Mouse (Mus musculus) embryonic fibroblast, embryonic 13.5 days (primary cell): Measurements from ENCODE around the gene Commd7. TPM values are rescaled to one million over a fixed set of nuclear protein-coding genes. Genes with fewer than 3 reads are reported as not detected.

Experiments used
- H3K27ac ChIP-seq: 2 replicates; pipeline ENCODE4 v1.5.1; 2012; ENCODE audit warnings: low read length, control low read depth, inconsistent platforms; ENCODE audit not compliant: insufficient read depth
- H3K4me1 ChIP-seq: 2 replicates; pipeline ENCODE4 v1.6.1; 2011; ENCODE audit warnings: low read length; ENCODE audit not compliant: control insufficient read depth, insufficient read depth
- H3K4me3 ChIP-seq: 2 replicates; pipeline ENCODE4 v1.5.1; 2011; ENCODE audit warnings: mild to moderate bottlenecking, control low read depth, low read length; ENCODE audit not compliant: insufficient read depth
- CTCF ChIP-seq: IDR thresholded peaks from 2 replicates; pipeline ENCODE4 v1.5.1; 2011; ENCODE audit warnings: mild to moderate bottlenecking, control low read depth, low read length, moderate library complexity, borderline replicate concordance; ENCODE audit not compliant: insufficient read depth
- POLR2A ChIP-seq: IDR thresholded peaks from 2 replicates; pipeline ENCODE4 v1.6.1; 2011; ENCODE audit warnings: low read depth, mild to moderate bottlenecking, control low read depth, low read length, moderate library complexity
- polyA plus RNA-seq: library from polyadenylated mRNA; stranded (reverse); fragments of >200 nt; gene quantifications from 2 replicates; pipeline ENCODE4 v1.2.4, GENCODE M21; 2011; ENCODE audit warnings: low read depth; ENCODE audit not compliant: missing spikeins, insufficient read length

Gene Commd7
- polyA plus RNA-seq, 1 experiment, result 34.3 TPM

- H3K27ac ChIP-seq, result no peak overlapping the region
- H3K4me3 ChIP-seq, result no peak overlapping the region
- TF ChIP-seq POLR2A (no peak), CTCF (no peak)
- no peaks in the 10 kb centered on the region for H3K4me1 ChIP-seq
Observed at GRCm38 (mm10) chr2:153580042-153580441, 52.5 kb downstream of the Commd7 start.

DNA sequence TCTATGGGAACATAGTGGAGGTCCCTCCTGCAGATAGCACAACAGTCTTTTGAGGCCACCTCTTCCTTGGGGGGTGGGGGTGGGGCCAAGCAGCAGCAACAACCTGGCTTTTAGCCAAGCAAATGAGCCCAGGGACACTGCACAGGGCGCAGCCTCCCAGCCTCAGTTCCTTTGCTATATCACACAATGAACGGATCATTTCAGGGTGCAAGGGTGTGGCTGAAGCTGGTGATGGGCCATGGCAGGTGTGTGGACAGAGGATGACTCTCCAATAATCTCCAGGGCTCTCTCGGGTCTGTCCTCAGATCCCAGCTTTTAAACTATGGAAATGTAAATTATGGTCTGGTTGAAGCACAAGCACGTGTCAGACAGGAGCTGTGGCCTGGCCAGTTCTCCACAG lies 55.5 kb downstream of the Commd7 start:
- no peaks in the 10 kb centered on the region for H3K4me1 ChIP-seq
- TF ChIP-seq CTCF (no peak), POLR2A (no peak)
- H3K4me3 ChIP-seq, result no peak overlapping the region
- H3K27ac ChIP-seq, result no peak overlapping the region

GRCm38 (mm10) chr2:153576150-153576549 lies 56.4 kb downstream of the Commd7 start:
- Histone ChIP-seq H3K4me3 (no peak overlapping the region), H3K4me1 (no peaks in the 10 kb centered on the region), H3K27ac (no peak overlapping the region)
- no peak for TF ChIP-seq POLR2A
- no peak for TF ChIP-seq CTCF

- Histone ChIP-seq H3K27ac (no peak overlapping the region), H3K4me3 (no peak overlapping the region), H3K4me1 (no peaks in the 10 kb centered on the region)
- no peak for TF ChIP-seq CTCF
- no peak for TF ChIP-seq POLR2A
Observed at GRCm38 (mm10) chr2:153575554-153575953, 57.0 kb downstream of the Commd7 start.

DNA sequence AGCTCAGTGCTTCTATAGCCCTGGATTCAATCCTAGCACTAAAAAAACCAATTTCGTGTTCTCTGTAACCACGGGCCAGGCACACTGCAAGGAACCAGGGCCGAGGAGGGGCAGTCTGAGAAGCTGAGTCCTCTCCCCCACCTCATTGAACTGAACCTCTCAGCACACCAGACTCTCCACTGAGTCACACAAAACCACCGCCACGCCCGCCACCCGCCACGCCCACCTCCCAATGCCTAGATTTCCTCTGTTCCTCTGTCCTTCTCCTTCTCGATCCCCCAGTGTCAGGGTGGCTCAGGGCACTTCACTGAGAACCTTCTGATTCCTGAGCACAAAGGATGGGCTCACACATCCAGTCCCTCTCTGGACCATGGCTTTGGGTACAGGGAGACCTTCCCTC lies 59.5 kb downstream of the Commd7 start:
- no peaks in the 10 kb centered on the region for H3K4me1 ChIP-seq
- TF ChIP-seq CTCF (no peak), POLR2A (no peak)
- no peak overlapping the region for H3K4me3 ChIP-seq
- no peak overlapping the region for H3K27ac ChIP-seq

DNA sequence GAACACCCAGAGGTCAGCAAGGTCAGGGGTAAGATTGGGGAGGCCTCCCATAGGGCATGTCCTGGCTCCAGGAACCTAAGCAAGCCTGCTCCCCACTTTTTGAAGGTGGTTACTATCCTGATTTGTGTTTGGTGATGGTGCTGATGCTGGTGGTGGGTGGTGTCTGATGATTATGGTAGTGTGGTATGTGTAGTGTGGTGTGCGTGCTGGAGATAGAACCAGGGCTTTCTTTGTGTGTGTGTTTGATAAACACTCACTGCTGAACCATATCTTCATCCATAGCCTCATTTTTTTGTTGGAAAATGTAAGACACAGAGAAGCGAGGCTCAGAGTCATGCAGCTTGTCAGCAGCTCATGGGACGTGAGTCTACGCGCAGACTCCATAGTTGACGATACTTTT lies 64.0 kb downstream of the Commd7 start:
- no peak for TF ChIP-seq POLR2A
- no peak for TF ChIP-seq CTCF
- Histone ChIP-seq H3K4me1 (no peaks in the 10 kb centered on the region), H3K27ac (no peak overlapping the region)

GRCm38 (mm10) chr2:153568013-153568412 lies 64.6 kb downstream of the Commd7 start:
- no peak for TF ChIP-seq POLR2A
- TF ChIP-seq CTCF, result no peak
- Histone ChIP-seq H3K4me3 (no peak overlapping the region), H3K27ac (no peak overlapping the region), H3K4me1 (no peaks in the 10 kb centered on the region)

More for the DNA sequence above, 64.0 kb downstream of the Commd7 start:
- no peak overlapping the region for H3K4me3 ChIP-seq

Other genes with a start within 250 kb of the Commd7 start
- not detected in 2 replicates for gene 4930404H24Rik, start 140.0 kb downstream of the Commd7 start, polyA plus RNA-seq
- gene Nol4l, start 102.8 kb downstream of the Commd7 start, polyA plus RNA-seq, result 4.2 and 4.7 TPM in 2 replicates
- 1.2 and 1.8 TPM in 2 replicates for gene Dnmt3b, start 16.7 kb upstream of the Commd7 start, polyA plus RNA-seq
- gene Dnmt3c, start 63.9 kb upstream of the Commd7 start, polyA plus RNA-seq, result not detected in 2 replicates
- gene Mapre1, start 108.5 kb upstream of the Commd7 start, polyA plus RNA-seq, result 170 and 199 TPM in 2 replicates
- 0.32 and 0.72 TPM in 2 replicates for gene Efcab8, start 147.2 kb upstream of the Commd7 start, polyA plus RNA-seq
- not detected in 2 replicates for gene Sun5, start 238.3 kb upstream of the Commd7 start, polyA plus RNA-seq
- gene Bpifb2, start 242.3 kb upstream of the Commd7 start, polyA plus RNA-seq, result not detected in 2 replicates